In genomic region chr5:30105668-30106300, GRCm38 (mm10) we compare ENCODE assay signal across 8 mouse cellular contexts. TPM values are rescaled to one million over a fixed set of nuclear protein-coding genes. Genes with fewer than 3 reads are reported as not detected.
DNase-seq lines count a peak whose midpoint lies in the region; ATAC-seq and TF ChIP-seq lines count a peak whose summit lies in the region.

Gene 3110082J24Rik (minus strand): TSS chr5:30106086.

- H3K4me2 ChIP-seq in heart, embryonic 15.5 days: peak within 1 kb of the TSS; percentile 92
- peak within 1 kb of the TSS; percentile 94 for H3K4me2 ChIP-seq in embryonic facial prominence, embryonic 12.5 days (replicated peaks)

- WGBS in heart, embryonic 15.5 days: 4% methylated on average over 29 of the region's 29 CpGs
- 2% methylated on average over 29 of the region's 29 CpGs for WGBS in embryonic facial prominence, embryonic 12.5 days
- WGBS in limb, embryonic 10.5 days: 2% methylated on average over 29 of the region's 29 CpGs
- WGBS in olfactory bulb, adult 2 months: 4% methylated on average over 29 of the region's 29 CpGs

- peak within 1 kb of the TSS; percentile 55 for H3K4me3 ChIP-seq in heart, embryonic 15.5 days
- H3K4me3 ChIP-seq in E14TG2a.4 (replicated peaks; ENCODE audit: low read length): peak within 1 kb of the TSS; percentile 84
- H3K4me3 ChIP-seq in embryonic facial prominence, embryonic 12.5 days: peak within 1 kb of the TSS; percentile 54
- peak within 1 kb of the TSS; percentile 58 for H3K4me3 ChIP-seq in limb, embryonic 10.5 days
- H3K4me3 ChIP-seq in olfactory bulb, adult 2 months (ENCODE audit: insufficient read depth, low read depth, low read length): peak within 1 kb of the TSS; percentile 47

- peaks cover 22% of the 10 kb centered on the region for H3K4me1 ChIP-seq in heart, embryonic 15.5 days (replicated peaks)
- H3K4me1 ChIP-seq in E14TG2a.4 (replicated peaks; ENCODE audit: low read depth, low read length): peaks cover 50% of the 10 kb centered on the region
- peaks cover 35% of the 10 kb centered on the region for H3K4me1 ChIP-seq in embryonic facial prominence, embryonic 12.5 days
- peaks cover 46% of the 10 kb centered on the region for H3K4me1 ChIP-seq in limb, embryonic 10.5 days
- H3K4me1 ChIP-seq in olfactory bulb, adult 2 months (ENCODE audit: control insufficient read depth, insufficient read depth, low read length): peaks cover 27% of the 10 kb centered on the region

- peaks cover 84% of the 10 kb centered on the region for H3K27me3 ChIP-seq in heart, embryonic 15.5 days
- peaks cover 72% of the 10 kb centered on the region for H3K27me3 ChIP-seq in E14TG2a.4 (ENCODE audit: insufficient read depth, low read length)
- peaks cover 70% of the 10 kb centered on the region for H3K27me3 ChIP-seq in embryonic facial prominence, embryonic 12.5 days
- H3K27me3 ChIP-seq in limb, embryonic 10.5 days (ENCODE audit: low read depth, poor library complexity, severe bottlenecking): peaks cover 84% of the 10 kb centered on the region

- no peaks in the 10 kb centered on the region for H3K36me3 ChIP-seq in heart, embryonic 15.5 days
- no peaks in the 10 kb centered on the region for H3K36me3 ChIP-seq in E14TG2a.4 (ENCODE audit: insufficient read depth, low read length)
- no peaks in the 10 kb centered on the region for H3K36me3 ChIP-seq in embryonic facial prominence, embryonic 12.5 days
- no peaks in the 10 kb centered on the region for H3K36me3 ChIP-seq in limb, embryonic 10.5 days

- H3K27ac ChIP-seq in heart, embryonic 15.5 days: no peak within 1 kb of the TSS
- no peak within 1 kb of the TSS for H3K27ac ChIP-seq in embryonic facial prominence, embryonic 12.5 days
- peak within 1 kb of the TSS; percentile 59 for H3K27ac ChIP-seq in limb, embryonic 10.5 days
- peak within 1 kb of the TSS; percentile 7; the same call in 1 of the 2 replicates for H3K27ac ChIP-seq in olfactory bulb, adult 2 months (ENCODE audit: insufficient read depth, low read depth, low read length)

- ATAC-seq in heart, embryonic 15.5 days (replicated peaks; ENCODE audit: insufficient number of reproducible peaks, insufficient read depth, low FRiP score, low read depth): no peak
- ATAC-seq in embryonic facial prominence, embryonic 12.5 days (ENCODE audit: insufficient number of reproducible peaks, insufficient read depth, low FRiP score, low TSS enrichment): 0 out of 2 replicates have a peak, but pooled peaks have one; percentile 11

- H3K9me3 ChIP-seq in heart, embryonic 15.5 days (replicated peaks): no peaks in the 10 kb centered on the region
- no peaks in the 10 kb centered on the region for H3K9me3 ChIP-seq in E14TG2a.4 (ENCODE audit: low read length)
- H3K9me3 ChIP-seq in embryonic facial prominence, embryonic 12.5 days: no peaks in the 10 kb centered on the region
- no peaks in the 10 kb centered on the region for H3K9me3 ChIP-seq in limb, embryonic 10.5 days (replicated peaks)

- H3K9ac ChIP-seq in heart, embryonic 15.5 days: peak within 1 kb of the TSS; percentile 28; the same call in 1 of the 2 replicates
- peak within 1 kb of the TSS; percentile 48 for H3K9ac ChIP-seq in embryonic facial prominence, embryonic 12.5 days

- no peak for DNase-seq in heart, adult 8-10 months (ENCODE audit: low spot score)
- DNase-seq in limb, embryonic 10.5 days (ENCODE audit: low spot score): peak; percentile 41
- DNase-seq in adrenal gland, postnatal 10 days: no peak
- no peak for DNase-seq in kidney, postnatal 14 days

- no peak for TF ChIP-seq CTCF in E14TG2a.4 (conservative IDR thresholded peaks at IDR 0.05; ENCODE audit: low read length)
- no peak for TF ChIP-seq CTCF in olfactory bulb, adult 2 months (IDR thresholded peaks at IDR 0.05; ENCODE audit: insufficient read depth, low read depth, low read length)

- TF ChIP-seq POLR2A in olfactory bulb, adult 2 months (IDR thresholded peaks at IDR 0.05; ENCODE audit: insufficient read depth, low read depth, low read length): no peak

RNA-seq across cellular contexts. Expression of gene 3110082J24Rik, which starts in this region (rescaled TPM):
- not detected in 2 replicates for polyA plus RNA-seq in heart, embryonic 15.5 days (2015; fragmentation: Nextera tagmentation; extraction: Ambion mirVana)
- total RNA-seq in heart, adult 8-10 months (2022): not detected
- 0.33 and 0.61 TPM in 2 replicates for polyA plus RNA-seq in embryonic facial prominence, embryonic 12.5 days (2016; fragmentation: Nextera tagmentation; extraction: Ambion mirVana)
- polyA plus RNA-seq in limb, embryonic 10.5 days (2016; fragmentation: Nextera tagmentation; extraction: Ambion mirVana): not detected in 2 replicates
- polyA plus RNA-seq in olfactory bulb, adult 2 months (2012; ENCODE audit: insufficient read depth, insufficient read length, low replicate concordance, missing spikeins): not detected in 2 replicates
- total RNA-seq in adrenal gland, postnatal 10 days (2021): not detected

Comparison
In these comparisons a context has a peak if more than half of its experiments do, and no peak if none do; other contexts are left out.
1. Peak in ATAC-seq, H3K4me3 ChIP-seq, H3K9ac ChIP-seq and H3K4me2 ChIP-seq in embryonic facial prominence, embryonic 12.5 days; RNA of the gene not detected or under 1 TPM.
2. Peak in DNase-seq, H3K4me3 ChIP-seq and H3K27ac ChIP-seq in limb, embryonic 10.5 days; RNA of the gene not detected or under 1 TPM.